Mouse (Mus musculus) gastrocnemius, postnatal 10 days (tissue): ENCODE measurements around the gene Marcks. TPM values are rescaled to one million over a fixed set of nuclear protein-coding genes. Genes with fewer than 3 reads are reported as not detected.
"Not testable (repeated sequence)": the region's sequence is repeated elsewhere in the genome, so short reads cannot be mapped to it uniquely, and the experiment has no call there.

Experiments
- DNase-seq: peaks from one replicate; pipeline ENCODE4 v3.0.0; 2021; ENCODE audit warnings: mixed read lengths
- total RNA-seq, 2 experiments: library from RNA; stranded (reverse); gene quantifications; 2 replicates each; pipeline ENCODE4 v1.2.3; 2021

Marcks gene
- total RNA-seq, 2 experiments from 2014 or later = 156 to 179 TPM

GRCm38 (mm10) chr10:37136981-37137518, 1.7 kb downstream of the Marcks start:
- peak; percentile 97 for DNase-seq

DNA sequence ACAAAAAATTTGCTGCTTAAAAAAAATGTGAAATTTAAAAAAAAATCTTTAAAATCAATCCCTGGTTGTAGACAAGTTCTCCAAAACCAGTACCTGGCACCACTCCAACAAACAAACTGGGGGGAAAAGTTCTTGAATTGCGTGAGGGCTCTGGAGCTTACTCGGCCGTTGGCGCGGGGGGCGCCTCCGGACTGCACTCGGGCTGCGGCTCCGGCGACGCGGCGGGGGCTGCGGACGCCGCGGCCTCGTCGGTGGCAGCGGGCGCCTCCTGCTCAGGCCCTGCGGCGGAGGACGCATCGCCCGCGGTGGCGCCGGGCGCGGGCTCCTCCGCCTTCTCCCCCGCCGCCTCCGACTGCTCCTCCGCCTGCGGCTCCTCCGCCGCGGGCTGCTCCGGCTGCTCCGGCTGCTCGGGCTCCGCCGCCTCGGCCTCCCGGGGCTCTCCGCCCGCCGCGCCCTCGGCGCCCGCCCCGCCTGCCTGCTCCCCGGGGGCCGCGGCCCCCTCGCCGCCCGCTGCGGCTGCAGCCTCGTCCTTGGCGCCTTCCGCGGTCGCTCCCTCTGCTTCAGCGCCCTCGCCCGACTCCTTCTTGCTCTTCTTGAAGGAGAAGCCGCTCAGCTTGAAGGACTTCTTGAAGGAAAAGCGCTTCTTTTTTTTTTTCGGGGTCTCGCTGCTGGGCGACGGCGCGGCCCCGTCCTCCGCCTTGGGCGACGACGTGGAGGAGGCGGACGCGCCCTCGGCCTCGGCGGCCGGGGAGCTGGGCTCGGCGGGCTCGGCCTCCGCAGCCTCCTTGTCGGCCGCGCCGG, 2.6 kb downstream of the Marcks start:
- peak; percentile 63 for DNase-seq

- no peak for DNase-seq
Measured at GRCm38 (mm10) chr10:37133876-37134708, 4.6 kb downstream of the Marcks start.

DNA sequence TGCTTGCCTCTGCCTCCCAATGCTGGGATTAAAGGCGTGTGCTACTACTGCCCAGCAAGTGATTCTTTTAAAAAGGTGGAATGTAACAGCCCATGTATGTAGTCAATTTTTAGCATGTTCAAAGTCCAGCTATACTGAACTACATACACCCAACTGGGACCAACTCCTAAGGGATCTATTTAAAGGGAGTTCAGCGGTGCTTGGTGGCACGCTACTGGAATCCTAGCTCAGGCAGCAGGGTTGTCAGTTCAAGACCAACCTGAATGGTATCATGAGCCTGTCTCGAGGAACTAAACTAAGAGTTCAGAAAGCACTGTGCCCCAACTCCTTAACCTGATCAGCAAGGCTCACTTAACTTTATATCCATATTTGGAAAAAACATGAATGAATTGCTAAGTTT, 6.0 kb downstream of the Marcks start:
- DNase-seq = no peak

- DNase-seq = no peak
Measured at GRCm38 (mm10) chr10:37129652-37130051, 9.1 kb downstream of the Marcks start.

DNA sequence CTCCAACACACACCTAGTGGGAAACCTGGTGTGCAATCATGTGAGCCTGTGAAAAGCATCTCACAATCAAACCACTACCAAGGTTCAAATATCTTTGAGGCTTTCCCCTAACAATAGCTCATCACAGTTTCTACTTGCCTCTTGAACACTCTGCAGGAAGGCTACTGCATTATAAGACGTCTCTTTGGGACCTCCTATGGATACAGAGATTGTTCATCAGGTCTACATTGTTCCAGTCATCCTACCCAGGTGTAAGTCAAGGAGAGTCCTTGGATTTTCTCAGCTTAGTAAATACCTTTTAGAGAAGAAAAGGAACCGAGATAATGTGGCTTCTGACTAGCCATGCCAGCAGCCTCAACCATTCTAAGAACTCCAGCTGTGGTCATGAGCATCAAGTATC, 23.4 kb downstream of the Marcks start:
- DNase-seq = no peak

- no peak for DNase-seq
Measured at GRCm38 (mm10) chr10:37112812-37113211, 25.9 kb downstream of the Marcks start.

DNA sequence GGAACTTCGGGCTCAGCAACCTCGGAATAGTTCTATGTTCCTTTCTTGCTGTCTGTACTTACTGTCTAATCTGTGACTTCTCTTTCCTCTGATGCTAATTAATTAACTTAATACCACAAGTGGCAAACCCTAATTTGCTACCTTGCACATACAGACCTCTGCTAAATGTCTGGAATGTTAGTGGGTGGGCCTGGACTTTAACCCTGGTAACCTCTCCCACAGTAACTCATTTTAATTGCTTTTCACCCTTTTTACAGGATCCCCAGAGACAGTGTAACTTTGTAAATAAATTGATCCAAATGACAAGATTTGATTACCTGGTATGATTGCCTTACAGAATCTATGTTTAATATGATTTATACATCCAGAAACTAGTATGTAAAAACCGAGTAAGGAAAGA, 26.4 kb downstream of the Marcks start:
- no peak for DNase-seq

GRCm38 (mm10) chr10:37111432-37111831, 27.3 kb downstream of the Marcks start:
- no peak for DNase-seq

- no peak for DNase-seq
Measured at GRCm38 (mm10) chr10:37106871-37107627, 31.7 kb downstream of the Marcks start.

DNA sequence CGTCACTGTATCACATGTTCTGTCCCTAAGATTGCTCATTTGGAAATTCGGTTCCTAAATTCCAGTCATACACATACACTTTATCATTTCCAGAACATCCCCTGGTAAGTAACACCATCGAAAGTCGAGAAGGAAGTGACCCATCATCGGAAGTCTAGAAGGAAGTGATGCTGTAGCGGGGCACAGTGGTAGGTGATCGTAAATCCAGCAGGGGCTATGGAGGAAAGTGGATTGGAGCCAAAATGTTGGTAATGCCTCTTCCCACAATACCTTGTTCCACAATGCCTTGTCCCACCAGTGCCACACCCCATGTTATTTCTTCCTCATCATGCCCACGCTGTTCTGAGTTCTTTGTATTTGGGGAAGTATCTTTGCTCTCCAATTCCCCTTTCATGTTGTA, 32.4 kb downstream of the Marcks start:
- no peak for DNase-seq

GRCm38 (mm10) chr10:37102227-37103080, 36.3 kb downstream of the Marcks start:
- DNase-seq = no peak

GRCm38 (mm10) chr10:37101733-37102132, 37.0 kb downstream of the Marcks start:
- DNase-seq = no peak

- no peak for DNase-seq
Measured at GRCm38 (mm10) chr10:37096529-37096928, 42.2 kb downstream of the Marcks start.

GRCm38 (mm10) chr10:37095803-37096202, 42.9 kb downstream of the Marcks start:
- no peak for DNase-seq

GRCm38 (mm10) chr10:37093306-37093705, 45.4 kb downstream of the Marcks start:
- DNase-seq = no peak

GRCm38 (mm10) chr10:37090411-37090810, 48.3 kb downstream of the Marcks start:
- no peak for DNase-seq

DNA sequence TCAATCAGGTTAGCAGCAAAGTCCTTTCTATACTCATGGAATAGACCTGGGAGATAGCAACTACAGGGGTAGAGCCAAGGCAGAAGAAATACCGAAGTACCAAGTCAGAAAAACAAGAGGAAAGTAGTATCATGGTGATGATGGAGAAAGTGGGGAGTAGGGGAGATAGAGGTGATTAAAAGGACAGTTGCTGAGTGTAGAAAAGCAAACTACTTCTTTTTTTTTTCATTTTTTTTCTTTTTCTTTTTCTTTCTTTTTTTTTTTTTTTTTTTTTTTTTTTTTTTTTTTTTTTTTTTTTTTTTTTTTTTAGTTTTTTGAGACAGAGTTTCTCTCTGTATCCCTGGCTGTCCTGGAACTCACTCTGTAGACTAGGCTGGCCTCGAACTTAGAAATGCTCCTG, 54.6 kb downstream of the Marcks start:
- not testable (repeated sequence) for DNase-seq
